Mouse (Mus musculus) megakaryocyte, embryonic 14.5 days (primary cell): ENCODE measurements around the gene Sh3bgrl3.

Source experiments
- FLI1 ChIP-seq: IDR thresholded peaks from 2 replicates; pipeline ENCODE4 v1.6.1; 2012; ENCODE audit warnings: low read length, inconsistent platforms, mixed read lengths
- GATA1 ChIP-seq: IDR thresholded peaks from 3 replicates; pipeline ENCODE4 v1.6.1; 2012; ENCODE audit warnings: mixed read lengths, low read length, inconsistent platforms, borderline replicate concordance

DNA sequence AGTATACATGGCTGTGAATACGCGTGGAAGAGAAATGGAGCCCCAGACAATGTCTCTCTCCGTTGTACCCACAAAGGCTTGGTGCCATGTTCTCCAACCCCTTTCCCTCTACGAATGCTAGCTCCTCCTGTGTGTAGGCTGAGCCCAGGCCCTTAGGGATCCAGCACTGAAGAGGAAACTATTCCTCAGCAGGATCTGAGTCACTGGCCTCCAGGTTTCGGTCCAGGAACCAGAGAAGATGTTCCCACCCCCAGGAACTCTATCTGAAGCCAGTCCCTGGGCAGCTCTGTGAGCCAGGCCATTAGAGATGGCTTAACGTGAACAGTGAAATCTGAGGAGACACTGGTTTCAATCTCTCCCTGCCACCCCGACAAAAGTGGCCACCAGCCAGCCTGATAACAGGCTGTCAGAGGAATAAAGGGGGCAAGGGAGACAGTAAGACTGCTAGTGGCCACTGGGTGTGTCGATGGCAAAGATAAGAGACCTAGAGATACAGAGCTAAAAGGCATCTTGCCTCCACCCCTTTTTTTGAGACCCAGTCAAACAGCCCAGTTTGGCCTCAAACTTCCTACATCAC lies 4.0 kb upstream of the Sh3bgrl3 start:
- TF ChIP-seq GATA1, result no peak
- no peak for TF ChIP-seq FLI1
